Mouse (Mus musculus) kidney, embryonic 16.5 days (tissue): ENCODE data around the gene Cfap43. TPM values are rescaled to one million over a fixed set of nuclear protein-coding genes. Genes with fewer than 3 reads are reported as not detected.
A peak's percentile ranks its signal among the peaks of the same experiment; 100 is the strongest.

Experiments used
- ATAC-seq: fragments of 200-750 bp; cut with Nextera tagmentation; 2 replicates; pipeline ENCODE4 v1.8.0; 2017; ENCODE audit warnings: moderate TSS enrichment; ENCODE audit not compliant: low FRiP score, low TSS enrichment
- H3K27ac ChIP-seq: fragments of 300-500 bp; sonication (generic); 2 replicates; pipeline ENCODE4 v1.5.1; 2014; ENCODE audit warnings: low read length
- H3K27me3 ChIP-seq: fragments of 300-500 bp; sonication (generic); 2 replicates; pipeline ENCODE4 v1.6.1; 2014; ENCODE audit warnings: low read length, control low read depth, mixed read lengths; ENCODE audit not compliant: insufficient read depth
- H3K36me3 ChIP-seq: fragments of 300-500 bp; sonication (generic); 2 replicates; pipeline ENCODE4 v1.6.1; 2014; ENCODE audit warnings: low read length, control low read depth, mixed read lengths; ENCODE audit not compliant: insufficient read depth
- H3K4me1 ChIP-seq: fragments of 300-500 bp; sonication (generic); 2 replicates; pipeline ENCODE4 v1.6.1; 2014; ENCODE audit warnings: low read length, control low read depth, mixed read lengths; ENCODE audit not compliant: insufficient read depth
- H3K4me2 ChIP-seq: fragments of 300-500 bp; sonication (generic); replicated peaks from 2 replicates; pipeline ENCODE4 v1.6.1; 2014; ENCODE audit warnings: low read depth, low read length
- H3K4me3 ChIP-seq: fragments of 300-500 bp; sonication (generic); 2 replicates; pipeline ENCODE4 v1.5.1; 2014; ENCODE audit warnings: mild to moderate bottlenecking, low read length
- H3K9ac ChIP-seq: fragments of 300-500 bp; sonication (generic); replicated peaks from 2 replicates; pipeline ENCODE4 v1.6.1; 2014; ENCODE audit warnings: low read length
- H3K9me3 ChIP-seq: fragments of 300-500 bp; sonication (generic); 2 replicates; pipeline ENCODE4 v1.6.1; 2016; ENCODE audit warnings: low read length, control low read depth
- WGBS: fragments of 180-500 bp; shearing (Covaris S2); extraction: QIAGEN DNeasy Blood & Tissue Kit; methylation state at CpG from one replicate; pipeline ENCODE4 v1.1.7; 2014; 5-methylcytosine and 5-hydroxymethylcytosine counted together
- polyA plus RNA-seq: library from polyadenylated mRNA; unstranded; fragments of >200 nt; fragmentation: Nextera tagmentation; extraction: Ambion mirVana; gene quantifications from 2 replicates; pipeline ENCODE4 v1.2.1, GENCODE M21; 2015

The Cfap43 gene
- polyA plus RNA-seq, 1 experiment from 2014 or later = 0.05 TPM

DNA sequence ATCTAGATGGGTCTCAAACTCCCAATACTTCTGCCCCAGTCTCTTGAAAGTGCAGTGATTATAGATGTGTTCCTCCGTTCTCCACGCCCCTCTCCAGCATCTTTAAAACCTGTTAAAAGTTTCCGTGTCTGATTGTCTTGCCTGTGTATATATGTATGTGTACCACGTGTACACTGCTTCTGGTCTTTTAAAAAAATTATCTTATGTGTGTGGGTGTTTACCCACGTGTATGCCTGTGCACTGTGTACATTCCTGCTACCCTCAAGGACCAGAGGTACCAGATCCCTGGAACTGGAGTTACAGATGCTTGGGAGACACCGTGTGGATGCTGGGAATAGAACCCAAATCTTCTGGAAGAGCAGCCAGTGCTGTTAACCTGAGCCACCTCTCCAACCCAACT, 16.4 kb upstream of the Cfap43 start:
- WGBS = 81% methylated on average over 6 of the region's 6 CpGs
- H3K27me3 ChIP-seq = peaks cover 15% of the 10 kb centered on the region
- ATAC-seq = no peak

DNA sequence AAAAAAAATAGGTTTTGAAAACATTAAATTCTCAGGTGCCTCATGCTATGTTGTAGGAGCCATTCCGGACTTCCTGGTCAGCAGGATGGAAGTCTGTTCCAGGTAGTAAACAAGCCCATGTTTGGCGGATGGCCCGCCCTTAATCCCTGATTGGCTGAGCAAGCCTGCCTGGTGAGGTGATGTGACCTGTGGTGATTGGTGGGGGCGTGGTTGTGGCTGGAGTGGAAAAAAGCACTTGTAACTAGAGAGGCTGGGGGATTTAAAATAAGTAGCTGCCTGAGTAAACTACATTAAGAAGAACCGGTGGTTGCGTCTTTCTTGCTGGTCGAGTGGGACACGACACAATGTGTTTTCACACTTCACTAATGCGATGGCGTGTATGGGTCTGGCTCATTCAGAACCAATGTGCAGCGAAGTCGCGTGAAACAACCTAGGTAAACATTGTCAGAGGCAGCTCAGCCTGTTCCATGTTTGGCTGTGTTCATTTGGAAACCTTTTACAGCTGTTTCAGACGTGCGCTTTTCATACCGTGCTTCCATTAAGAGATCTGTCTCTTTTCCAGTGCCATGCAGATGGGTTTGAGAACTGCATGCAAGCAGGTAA, 15.7 kb upstream of the Cfap43 start:
- H3K4me3 ChIP-seq = no peak overlapping the region
- ATAC-seq = no peak
- 69% methylated on average over 16 of the region's 16 CpGs for WGBS
- no peak overlapping the region for H3K4me2 ChIP-seq
- peaks cover 11% of the 10 kb centered on the region for H3K27me3 ChIP-seq
- H3K36me3 ChIP-seq = no peaks in the 10 kb centered on the region
- no peak overlapping the region for H3K27ac ChIP-seq
- 0 out of 2 replicates have a peak, but pooled peaks cover 5% of the 10 kb centered on the region for H3K4me1 ChIP-seq
- no peaks in the 10 kb centered on the region for H3K9me3 ChIP-seq
- H3K9ac ChIP-seq = no peak overlapping the region

More for the DNA sequence above, 16.4 kb upstream of the Cfap43 start:
- Histone ChIP-seq H3K36me3 (no peaks in the 10 kb centered on the region), H3K27ac (no peak overlapping the region), H3K4me2 (no peak overlapping the region), H3K9me3 (no peaks in the 10 kb centered on the region), H3K9ac (no peak overlapping the region), H3K4me1 (no peaks in the 10 kb centered on the region), H3K4me3 (no peak overlapping the region)

DNA sequence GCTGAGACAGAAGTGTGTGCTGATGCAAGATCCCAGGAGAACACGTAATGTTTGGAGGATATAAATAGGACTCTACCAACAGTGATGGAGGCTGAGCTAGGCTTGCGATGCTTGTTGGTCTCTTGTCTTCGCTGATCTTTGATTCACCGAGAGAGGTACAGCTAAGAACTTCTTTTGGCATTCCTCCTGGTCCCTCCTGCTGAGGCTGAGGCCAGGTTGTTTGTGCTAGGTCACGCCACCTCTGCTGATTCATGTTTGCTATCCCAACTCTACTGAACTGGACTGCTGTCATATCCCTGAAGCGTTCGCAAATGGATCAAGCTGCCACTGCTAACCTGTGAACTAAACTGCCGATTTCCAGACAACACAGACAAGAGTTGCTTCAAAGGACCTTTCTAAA, 15.1 kb upstream of the Cfap43 start:
- ATAC-seq = no peak
- Histone ChIP-seq H3K27ac (no peak overlapping the region), H3K4me2 (no peak overlapping the region), H3K36me3 (no peaks in the 10 kb centered on the region), H3K27me3 (peaks cover 9% of the 10 kb centered on the region; the same call in 1 of the 2 replicates), H3K9me3 (no peaks in the 10 kb centered on the region), H3K9ac (no peak overlapping the region), H3K4me1 (peaks cover 11% of the 10 kb centered on the region; the same call in 1 of the 2 replicates), H3K4me3 (no peak overlapping the region)
- 93% methylated on average over 8 of the region's 8 CpGs for WGBS

DNA sequence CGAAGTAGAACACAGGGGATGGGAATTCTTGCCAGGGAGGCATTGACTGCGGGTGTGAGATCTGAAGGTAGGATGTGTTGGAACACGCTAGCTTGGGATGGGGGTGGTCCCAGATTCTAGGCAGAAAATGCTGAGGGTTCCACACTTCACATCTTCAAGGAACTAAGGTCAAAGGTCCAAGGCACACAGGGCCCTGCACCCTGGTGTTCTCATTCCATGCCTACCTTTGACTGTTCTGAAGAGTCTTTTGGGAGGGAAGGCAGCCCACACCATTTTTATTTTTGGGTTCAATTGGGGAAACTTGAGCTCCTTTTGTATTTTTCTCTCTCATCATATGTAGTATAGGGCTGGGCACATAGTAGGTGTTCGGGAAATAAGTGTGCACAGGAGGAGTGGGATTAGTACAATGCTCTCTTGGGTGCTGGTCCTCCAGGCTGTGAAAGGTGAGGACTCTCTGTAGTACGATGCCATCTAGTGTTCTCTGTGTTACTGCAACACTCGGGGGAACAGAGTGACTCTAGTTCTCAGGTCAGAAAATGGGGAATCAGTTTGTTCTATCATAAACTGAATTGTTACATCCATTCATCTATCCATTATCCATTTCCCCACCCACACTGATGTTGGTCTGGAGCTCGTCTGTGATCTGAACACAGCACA, 13.0 kb upstream of the Cfap43 start:
- H3K36me3 ChIP-seq = no peaks in the 10 kb centered on the region
- H3K4me1 ChIP-seq = peaks cover 13% of the 10 kb centered on the region; the same call in 1 of the 2 replicates
- no peak overlapping the region for H3K9ac ChIP-seq
- 44% methylated on average over 7 of the region's 7 CpGs for WGBS
- no peak overlapping the region for H3K27ac ChIP-seq
- no peaks in the 10 kb centered on the region for H3K27me3 ChIP-seq
- H3K4me3 ChIP-seq = no peak overlapping the region
- ATAC-seq = peak; percentile 73; the same call in 1 of the 2 replicates
- H3K9me3 ChIP-seq = no peaks in the 10 kb centered on the region
- H3K4me2 ChIP-seq = no peak overlapping the region

DNA sequence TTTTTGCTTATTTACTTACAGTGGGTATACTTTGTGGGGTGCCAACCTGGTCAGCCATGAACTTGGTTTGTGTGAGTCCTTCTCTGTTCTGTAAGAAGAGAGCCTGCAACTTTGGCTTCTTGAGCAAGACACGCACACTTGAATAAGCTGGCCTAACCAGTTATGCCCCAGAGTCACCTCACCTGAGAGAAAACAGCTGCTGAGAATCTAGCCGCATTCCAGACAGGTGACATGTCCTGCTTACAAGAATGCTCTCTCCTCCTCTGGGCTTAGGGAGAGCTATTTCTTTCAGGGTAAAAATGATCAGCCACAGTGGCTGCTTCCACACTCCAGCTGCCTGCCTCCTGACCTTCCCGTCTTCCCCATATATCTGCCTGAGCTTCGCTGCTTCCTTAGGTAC, 10.0 kb upstream of the Cfap43 start:
- H3K9me3 ChIP-seq = no peaks in the 10 kb centered on the region
- no peak overlapping the region for H3K27ac ChIP-seq
- no peak for ATAC-seq
- H3K9ac ChIP-seq = no peak overlapping the region
- no peaks in the 10 kb centered on the region for H3K36me3 ChIP-seq
- 55% methylated on average over 4 of the region's 4 CpGs for WGBS
- no peak overlapping the region for H3K4me2 ChIP-seq
- no peak overlapping the region for H3K4me3 ChIP-seq
- peaks cover 13% of the 10 kb centered on the region; the same call in 1 of the 2 replicates for H3K4me1 ChIP-seq
- H3K27me3 ChIP-seq = no peaks in the 10 kb centered on the region

DNA sequence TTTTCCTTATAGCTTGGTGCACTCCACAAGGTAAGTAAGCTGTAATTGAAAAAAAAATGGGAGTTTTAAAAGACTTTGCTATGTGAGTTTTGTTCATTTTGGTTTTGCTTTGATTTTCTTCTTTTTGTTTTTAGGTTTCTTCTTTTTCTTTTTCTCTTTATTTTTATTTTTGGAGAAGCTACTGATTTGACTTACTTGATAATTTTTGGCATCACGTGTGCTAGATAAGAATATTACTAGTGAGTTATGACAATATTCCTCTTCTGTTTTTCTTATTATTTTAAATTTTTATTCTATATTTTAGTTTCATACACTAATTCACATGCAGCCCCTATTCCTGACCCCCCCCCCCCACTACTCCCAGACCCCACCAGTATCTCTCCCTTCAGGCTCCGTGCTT, 7.9 kb upstream of the Cfap43 start:
- 94% methylated on average over 2 of the region's 2 CpGs for WGBS
- ATAC-seq = no peak
- H3K9ac ChIP-seq = no peak overlapping the region

DNA sequence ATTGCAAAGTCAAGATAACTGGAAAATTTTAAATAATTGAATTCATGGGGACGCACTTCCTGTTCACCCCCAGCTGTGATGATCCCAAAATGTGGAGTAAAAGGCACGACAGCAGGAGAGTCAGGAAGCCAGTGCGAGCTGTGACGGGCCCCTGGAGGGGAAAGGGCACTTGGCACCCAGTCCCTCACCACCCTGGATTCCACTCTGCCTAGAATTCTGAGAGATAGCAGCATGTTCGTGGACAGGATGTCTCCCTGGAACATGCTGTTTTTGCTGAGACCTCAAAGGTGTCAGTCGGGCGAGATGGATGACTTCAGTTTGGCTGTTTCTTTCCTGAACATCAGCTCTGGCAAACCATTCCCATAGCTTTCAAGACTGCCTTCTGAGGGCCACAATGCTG, 6.7 kb upstream of the Cfap43 start:
- ATAC-seq = no peak
- Histone ChIP-seq H3K9ac (no peak overlapping the region), H3K4me3 (no peak overlapping the region), H3K4me1 (peaks cover 13% of the 10 kb centered on the region; the same call in 1 of the 2 replicates), H3K9me3 (no peaks in the 10 kb centered on the region), H3K4me2 (no peak overlapping the region), H3K36me3 (no peaks in the 10 kb centered on the region), H3K27me3 (no peaks in the 10 kb centered on the region), H3K27ac (0 out of 2 replicates have a peak overlapping the region, but pooled peaks have one; percentile 19)
- WGBS = 71% methylated on average over 7 of the region's 7 CpGs

More for the DNA sequence above, 7.9 kb upstream of the Cfap43 start:
- Histone ChIP-seq H3K27ac (no peak overlapping the region), H3K36me3 (no peaks in the 10 kb centered on the region), H3K4me2 (no peak overlapping the region), H3K27me3 (no peaks in the 10 kb centered on the region), H3K9me3 (no peaks in the 10 kb centered on the region), H3K4me1 (peaks cover 13% of the 10 kb centered on the region; the same call in 1 of the 2 replicates), H3K4me3 (no peak overlapping the region)

DNA sequence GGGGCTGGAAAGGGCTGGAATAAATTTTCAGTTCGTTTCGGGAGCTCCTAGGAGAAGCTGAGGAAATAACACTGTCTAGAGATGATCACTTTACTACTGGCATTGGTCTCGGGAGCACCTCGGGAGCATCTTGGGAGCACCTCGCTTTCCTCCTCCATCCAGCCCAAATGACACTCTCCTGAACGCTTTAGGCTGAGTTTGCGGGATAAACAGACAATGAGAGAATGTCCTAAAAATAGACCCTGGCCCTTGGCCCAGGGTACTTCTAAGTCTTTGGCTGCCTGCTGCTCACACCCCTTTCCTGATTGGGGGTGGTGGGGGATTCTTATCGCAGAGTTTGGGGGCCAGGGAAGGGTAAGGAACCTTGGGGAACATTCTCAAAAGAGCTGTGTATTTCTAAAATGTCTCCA, 884 bp upstream of the Cfap43 start:
- no peaks in the 10 kb centered on the region for H3K9me3 ChIP-seq
- H3K36me3 ChIP-seq = no peaks in the 10 kb centered on the region
- no peaks in the 10 kb centered on the region for H3K27me3 ChIP-seq
- under 1% methylated on average over 8 of the region's 8 CpGs for WGBS
- peak; percentile 2 for ATAC-seq
- peak overlapping the region; percentile 98 for H3K27ac ChIP-seq
- peak overlapping the region; percentile 76 for H3K9ac ChIP-seq
- H3K4me3 ChIP-seq = peak overlapping the region; percentile 66
- H3K4me1 ChIP-seq = peaks cover 17% of the 10 kb centered on the region
- H3K4me2 ChIP-seq = peak overlapping the region; percentile 74

DNA sequence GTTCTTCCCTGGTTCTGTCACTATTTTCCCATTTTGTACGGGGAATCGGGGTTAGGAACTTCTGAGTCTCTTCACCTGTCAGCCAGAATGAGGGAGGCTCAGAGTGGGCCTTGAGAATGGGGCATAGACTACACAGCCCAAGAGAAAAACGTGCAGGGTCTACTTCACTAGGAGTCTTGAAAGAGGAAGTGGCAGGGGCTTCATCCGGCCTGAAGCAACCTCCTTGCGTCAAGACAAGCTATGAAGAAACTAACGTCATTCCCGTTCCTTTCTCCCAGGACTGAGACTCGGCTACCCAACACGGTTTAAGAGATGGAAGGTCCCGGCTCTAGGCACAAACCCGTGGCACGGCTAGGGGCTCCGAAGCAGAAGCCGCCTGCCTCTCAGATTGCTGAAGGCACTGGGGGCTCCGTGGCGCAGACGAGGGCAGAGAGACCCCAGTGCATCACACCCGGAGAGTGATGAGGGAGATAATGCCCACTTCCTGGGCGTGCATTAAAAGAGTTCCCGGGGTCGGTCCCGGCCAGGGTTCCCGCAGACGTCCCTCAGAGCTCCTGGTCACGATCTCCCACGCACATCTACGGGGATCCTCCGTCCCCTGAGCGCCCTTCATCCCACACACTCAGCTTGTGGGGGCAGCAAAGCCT, 509 bp downstream of the Cfap43 start:
- peak overlapping the region; percentile 74 for H3K4me2 ChIP-seq
- H3K4me3 ChIP-seq = peak overlapping the region; percentile 66
- H3K4me1 ChIP-seq = peaks cover 17% of the 10 kb centered on the region
- peak overlapping the region; percentile 76 for H3K9ac ChIP-seq
- no peaks in the 10 kb centered on the region for H3K36me3 ChIP-seq
- ATAC-seq = peak; percentile 55
- H3K9me3 ChIP-seq = no peaks in the 10 kb centered on the region
- WGBS = under 1% methylated on average over 29 of the region's 29 CpGs
- H3K27me3 ChIP-seq = no peaks in the 10 kb centered on the region
- peak overlapping the region; percentile 98 for H3K27ac ChIP-seq

DNA sequence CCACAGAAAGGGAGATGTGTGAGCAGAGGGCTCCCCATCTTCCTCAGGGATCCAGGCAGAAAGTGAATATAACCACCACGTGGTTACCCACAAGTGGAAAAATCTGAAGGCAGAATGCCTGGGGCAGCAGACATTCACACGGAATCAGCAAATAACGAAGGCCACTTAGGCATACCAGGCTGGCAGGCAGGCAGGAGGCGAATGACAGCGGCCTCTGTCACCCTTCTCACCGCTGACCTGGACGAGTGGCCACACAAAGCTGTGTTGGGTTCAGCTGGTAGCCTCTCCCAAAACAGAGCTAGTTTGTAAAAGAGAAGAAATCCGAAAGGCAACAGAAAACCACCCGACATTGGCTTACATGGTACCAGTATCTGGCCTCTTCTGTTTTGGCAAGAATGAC, 1.1 kb downstream of the Cfap43 start:
- Histone ChIP-seq H3K9ac (peak overlapping the region; percentile 76), H3K27ac (no peak overlapping the region), H3K9me3 (no peaks in the 10 kb centered on the region), H3K4me1 (peaks cover 17% of the 10 kb centered on the region), H3K36me3 (no peaks in the 10 kb centered on the region), H3K4me2 (peak overlapping the region; percentile 74), H3K27me3 (no peaks in the 10 kb centered on the region), H3K4me3 (peak overlapping the region; percentile 66)
- 15% methylated on average over 9 of the region's 9 CpGs for WGBS
- no peak for ATAC-seq
